Mouse (Mus musculus) left cerebral cortex, postnatal 10 days (tissue): ENCODE data around the gene Ifng. TPM values are rescaled to one million over a fixed set of nuclear protein-coding genes. Genes with fewer than 3 reads are reported as not detected.

ENCODE experiments used
- DNase-seq, 2 experiments: peaks; one replicate each; pipeline ENCODE4 v3.0.0; 2021 to 2022; ENCODE audit warnings: low spot score in 2 of 2, mixed read lengths in 1 of 2; ENCODE audit errors: extremely low spot score in 1 of 2
- intact Hi-C: fragments of 180-260 bp; cut with DNase I; formaldehyde crosslinking; loops from one replicate; pipeline ENCODE4 v1.15.1; 2025
- total RNA-seq, 2 experiments: library from RNA; stranded (reverse); gene quantifications; 2 replicates each; pipeline ENCODE4 v1.2.3; 2021

Ifng gene
- not detected for total RNA-seq

GRCm38 (mm10) chr10:118440742-118441240 lies at the start of gene Ifng:
TSS of gene Ifng (plus strand) at chr10:118441046.
- no peak for DNase-seq
- intact Hi-C loops: loop anchor here (10.0 kb wide), 1 partner anchor 104 kb away; no protein-coding TSS in a partner anchor

- peak; percentile 11 to 26 for DNase-seq
- intact Hi-C loops: no loop called here
These were observed 40.9 kb upstream of the Ifng start for GRCm38 (mm10) chr10:118399917-118400316.

GRCm38 (mm10) chr10:118406463-118407221 lies 34.2 kb upstream of the Ifng start:
- intact Hi-C loops: no loop called here
- DNase-seq: no peak

- DNase-seq: no peak
- intact Hi-C loops: no loop called here
These were observed 29.5 kb upstream of the Ifng start for GRCm38 (mm10) chr10:118411377-118411776.

GRCm38 (mm10) chr10:118412774-118413173 lies 28.1 kb upstream of the Ifng start:
- intact Hi-C loops: no loop called here

GRCm38 (mm10) chr10:118419000-118419425 lies 21.8 kb upstream of the Ifng start:
- intact Hi-C loops: no loop called here
- DNase-seq: no peak

More at GRCm38 (mm10) chr10:118412774-118413173, 28.1 kb upstream of the Ifng start:
- no peak for DNase-seq

GRCm38 (mm10) chr10:118420896-118421295 lies 19.9 kb upstream of the Ifng start:
- intact Hi-C loops: no loop called here

GRCm38 (mm10) chr10:118435501-118435900 lies 5.3 kb upstream of the Ifng start:
- DNase-seq: no peak
- intact Hi-C loops: no loop called here

More at GRCm38 (mm10) chr10:118420896-118421295, 19.9 kb upstream of the Ifng start:
- no peak for DNase-seq

- intact Hi-C loops: loop anchor here (10.0 kb wide), 1 partner anchor 103 kb away; no protein-coding TSS in a partner anchor
- no peak for DNase-seq
These were observed 1.1 kb downstream of the Ifng start for GRCm38 (mm10) chr10:118441898-118442297.

- no peak for DNase-seq
- intact Hi-C loops: loop anchor here (10.0 kb wide), 1 partner anchor 102 kb away; no protein-coding TSS in a partner anchor
These were observed 2.2 kb downstream of the Ifng start for GRCm38 (mm10) chr10:118442999-118443398.

GRCm38 (mm10) chr10:118445021-118445420 lies 4.2 kb downstream of the Ifng start:
- no peak for DNase-seq
- intact Hi-C loops: loop anchor here (10.0 kb wide), 1 partner anchor 100 kb away; no protein-coding TSS in a partner anchor

GRCm38 (mm10) chr10:118445502-118445901 lies 4.7 kb downstream of the Ifng start:
- intact Hi-C loops: loop anchor here (10.0 kb wide), 1 partner anchor 99 kb away; no protein-coding TSS in a partner anchor
- DNase-seq: no peak

GRCm38 (mm10) chr10:118445978-118446377 lies 5.1 kb downstream of the Ifng start:
- intact Hi-C loops: loop anchor here (10.0 kb wide), 1 partner anchor 99 kb away; no protein-coding TSS in a partner anchor
- DNase-seq: no peak

GRCm38 (mm10) chr10:118451747-118452146 lies 10.9 kb downstream of the Ifng start:
- DNase-seq: no peak
- intact Hi-C loops: no loop called here

GRCm38 (mm10) chr10:118458729-118459128 lies 17.9 kb downstream of the Ifng start:
- DNase-seq: no peak
- intact Hi-C loops: no loop called here

- intact Hi-C loops: no loop called here
- no peak for DNase-seq
These were observed 20.4 kb downstream of the Ifng start for GRCm38 (mm10) chr10:118461126-118461767.

GRCm38 (mm10) chr10:118466481-118466880 lies 25.6 kb downstream of the Ifng start:
- no peak for DNase-seq
- intact Hi-C loops: no loop called here

- no peak for DNase-seq
- intact Hi-C loops: no loop called here
These were observed 28.2 kb downstream of the Ifng start for GRCm38 (mm10) chr10:118469047-118469446.

GRCm38 (mm10) chr10:118470296-118470957 lies 29.6 kb downstream of the Ifng start:
- DNase-seq: no peak
- intact Hi-C loops: no loop called here
